Mouse (Mus musculus) liver, embryonic 14.5 days (tissue): ENCODE measurements at regions not wholly inside any gene's neighbourhood (a gene's known extent, or its start where the extent isn't known, plus 50 kb on each side); places are given as distances from the start of the nearest gene placed in this dataset.

Source experiments
- ATAC-seq: fragments of 200-750 bp; cut with Nextera tagmentation; 2 replicates; pipeline ENCODE4 v1.8.0; 2017; ENCODE audit warnings: moderate number of reproducible peaks, mild to moderate bottlenecking, moderate library complexity; ENCODE audit not compliant: insufficient read depth
- DNase-seq, 3 experiments: peaks; one replicate each; pipeline ENCODE4 v3.0.0-alpha.2; 2012 to 2013; ENCODE audit warnings: low read depth in 3 of 3, low spot score in 3 of 3
- H3K27ac ChIP-seq: fragments of 300-500 bp; sonication (generic); 2 replicates; pipeline ENCODE4 v1.5.1; 2014; ENCODE audit warnings: moderate library complexity, mild to moderate bottlenecking, control low read depth, inconsistent platforms
- H3K27me3 ChIP-seq: fragments of 300-500 bp; sonication (generic); 2 replicates; pipeline ENCODE4 v1.6.1; 2014; ENCODE audit warnings: mild to moderate bottlenecking, low read length, moderate library complexity; ENCODE audit not compliant: control insufficient read depth, insufficient read depth
- H3K36me3 ChIP-seq: fragments of 300-500 bp; sonication (generic); replicated peaks from 2 replicates; pipeline ENCODE4 v1.6.1; 2014; ENCODE audit warnings: low read depth; ENCODE audit not compliant: control insufficient read depth, insufficient read depth
- H3K4me1 ChIP-seq, 2 experiments: fragments of 200-500 bp in 1 of 2; fragments of 300-500 bp in 1 of 2; sonication (generic) in 1 of 2; replicated peaks; 2 replicates each; pipeline ENCODE4 v1.6.1; 2012 to 2014; ENCODE audit warnings: antibody characterized with exemption in 1 of 2, inconsistent platforms in 1 of 2, low read length in 1 of 2; ENCODE audit not compliant: control insufficient read depth in 2 of 2, insufficient read depth in 2 of 2
- H3K4me2 ChIP-seq: fragments of 300-500 bp; sonication (generic); 2 replicates; pipeline ENCODE4 v1.6.1; 2014; ENCODE audit warnings: low read depth, mild to moderate bottlenecking, control low read depth, moderate library complexity
- H3K4me3 ChIP-seq, 2 experiments: fragments of 200-500 bp in 1 of 2; fragments of 300-500 bp in 1 of 2; sonication (generic) in 1 of 2; 2 replicates each; pipeline ENCODE4 v1.5.1; 2012 to 2014; ENCODE audit warnings: low read depth in 2 of 2, low read length in 2 of 2, mild to moderate bottlenecking in 2 of 2, control low read depth in 1 of 2, inconsistent platforms in 1 of 2, moderate library complexity in 1 of 2; ENCODE audit not compliant: insufficient read depth in 1 of 2
- H3K9ac ChIP-seq: fragments of 300-500 bp; sonication (generic); replicated peaks from 2 replicates; pipeline ENCODE4 v1.6.1; 2014; ENCODE audit warnings: mild to moderate bottlenecking, control low read depth, moderate library complexity
- H3K9me3 ChIP-seq: fragments of 300-500 bp; sonication (generic); 2 replicates; pipeline ENCODE4 v1.6.1; 2016; ENCODE audit warnings: low read length, mixed read lengths; ENCODE audit not compliant: control insufficient read depth
- CTCF ChIP-seq: IDR thresholded peaks from 2 replicates; pipeline ENCODE4 v1.5.1; 2016; ENCODE audit warnings: antibody characterized with exemption, low read depth, control low read depth
- EP300 ChIP-seq: IDR thresholded peaks from 2 replicates; pipeline ENCODE4 v1.6.1; 2016; ENCODE audit warnings: antibody characterized with exemption, low read depth
- WGBS: fragments of 180-500 bp; shearing (Covaris S2); extraction: QIAGEN DNeasy Blood & Tissue Kit; methylation state at CpG from one replicate; pipeline ENCODE4 v1.1.7; 2014; ENCODE audit not compliant: insufficient replicate concordance; 5-methylcytosine and 5-hydroxymethylcytosine counted together

GRCm38 (mm10) chr10:117530859-117531602 lies 98.3 kb upstream of the Cpm start:
- WGBS = 54% methylated on average over 10 of the region's 10 CpGs
- TF ChIP-seq EP300 = no peak
- TF ChIP-seq CTCF = no peak
- no peak for DNase-seq
- Histone ChIP-seq H3K27ac (no peak overlapping the region), H3K27me3 (no peaks in the 10 kb centered on the region), H3K9ac (no peak overlapping the region), H3K4me3 (no peak overlapping the region), H3K4me2 (no peak overlapping the region), H3K4me1 (no peaks in the 10 kb centered on the region), H3K9me3 (no peaks in the 10 kb centered on the region), H3K36me3 (no peaks in the 10 kb centered on the region)
- no peak for ATAC-seq

- no peaks in the 10 kb centered on the region for H3K27me3 ChIP-seq
- no peak overlapping the region for H3K27ac ChIP-seq
- no peak for DNase-seq
- H3K9me3 ChIP-seq = no peaks in the 10 kb centered on the region
- no peak overlapping the region for H3K9ac ChIP-seq
- no peaks in the 10 kb centered on the region for H3K4me1 ChIP-seq
- H3K36me3 ChIP-seq = no peaks in the 10 kb centered on the region
- WGBS = 56% methylated on average over 15 of the region's 15 CpGs
- no peak for TF ChIP-seq CTCF
- no peak for TF ChIP-seq EP300
- H3K4me3 ChIP-seq = no peak overlapping the region
- no peak overlapping the region for H3K4me2 ChIP-seq
- no peak for ATAC-seq
Observed at GRCm38 (mm10) chr10:117530007-117530858, 99.1 kb upstream of the Cpm start.

GRCm38 (mm10) chr10:117529269-117530006 lies 99.9 kb upstream of the Cpm start:
- Histone ChIP-seq H3K4me2 (no peak overlapping the region), H3K27me3 (no peaks in the 10 kb centered on the region), H3K36me3 (no peaks in the 10 kb centered on the region), H3K9ac (no peak overlapping the region), H3K27ac (no peak overlapping the region), H3K4me3 (no peak overlapping the region), H3K9me3 (no peaks in the 10 kb centered on the region), H3K4me1 (no peaks in the 10 kb centered on the region)
- ATAC-seq (no peak), DNase-seq (no peak)
- TF ChIP-seq CTCF (no peak), EP300 (no peak)
- 68% methylated on average over 7 of the region's 7 CpGs for WGBS

- no peak for TF ChIP-seq EP300
- TF ChIP-seq CTCF = no peak
- DNase-seq = no peak
- Histone ChIP-seq H3K4me2 (no peak overlapping the region), H3K4me3 (no peak overlapping the region), H3K4me1 (no peaks in the 10 kb centered on the region), H3K9me3 (no peaks in the 10 kb centered on the region), H3K36me3 (no peaks in the 10 kb centered on the region), H3K9ac (no peak overlapping the region), H3K27me3 (no peaks in the 10 kb centered on the region), H3K27ac (no peak overlapping the region)
- ATAC-seq = no peak
- 62% methylated on average over 8 of the region's 8 CpGs for whole genome bisulfite sequencing
Observed at GRCm38 (mm10) chr10:117528575-117529268, 100.6 kb upstream of the Cpm start.
